ENCODE assay signal across 14 mouse cellular contexts in the genomic region with DNA sequence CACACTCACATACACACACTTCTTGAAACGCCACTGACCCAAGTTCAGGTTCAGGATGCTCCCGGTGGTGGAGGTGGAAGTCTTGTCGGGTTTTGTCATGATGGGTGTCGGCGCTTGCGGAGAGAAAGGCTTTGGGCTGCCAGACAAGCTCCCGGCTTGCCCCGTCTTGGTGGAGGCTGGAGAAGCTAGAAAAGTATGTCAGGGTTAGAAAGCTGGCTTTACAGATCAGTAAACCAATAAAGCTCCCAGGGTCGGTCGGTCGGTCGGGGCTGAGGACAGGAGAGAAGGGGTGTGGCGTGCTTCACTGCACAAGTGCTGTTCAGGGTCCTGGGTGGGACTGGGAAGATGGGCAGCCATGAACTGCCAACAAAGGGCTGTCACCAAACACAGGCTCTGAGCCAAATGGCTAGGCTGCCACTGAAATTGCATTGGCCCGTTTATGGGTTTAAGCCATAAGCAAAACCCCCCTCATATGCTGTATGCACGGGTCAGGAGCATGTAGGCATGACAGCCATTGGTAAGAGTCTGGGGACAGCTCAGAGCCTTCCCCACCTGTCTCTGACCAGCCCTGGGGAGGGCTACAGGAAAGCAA.
DNase-seq lines count a peak whose midpoint lies in the region; ATAC-seq lines count a peak whose summit lies in the region.
"Had no signal": no experiment of that assay in that cellular context is flagged by ENCODE, and none has a peak within 500 bp of the region (broad histone marks: within the 10 kb centered on the region; RNA-seq: fewer than 3 reads in every experiment).

No protein-coding gene starts in this region.

- no peak overlapping the region for H3K4me2 ChIP-seq in limb, embryonic 12.5 days
- H3K4me2 ChIP-seq in embryonic facial prominence, embryonic 14.5 days (ENCODE audit: low read depth, low read length), result no peak overlapping the region
- H3K4me2 ChIP-seq in stomach, embryonic 15.5 days, result no peak overlapping the region
- H3K4me2 ChIP-seq: liver, embryonic 12.5 days had no signal

- H3K9ac ChIP-seq in limb, embryonic 12.5 days (replicated peaks), result no peak overlapping the region
- H3K9ac ChIP-seq in embryonic facial prominence, embryonic 14.5 days (ENCODE audit: low read depth, low read length), result no peak overlapping the region
- H3K9ac ChIP-seq in stomach, embryonic 15.5 days, result no peak overlapping the region
- H3K9ac ChIP-seq: liver, embryonic 12.5 days had no signal

- H3K36me3 ChIP-seq in heart, embryonic 10.5 days, result peaks cover 95% of the 10 kb centered on the region
- H3K36me3 ChIP-seq in limb, embryonic 12.5 days, result peaks cover 97% of the 10 kb centered on the region
- H3K36me3 ChIP-seq in limb, embryonic 10.5 days, result peaks cover 98% of the 10 kb centered on the region
- peaks cover 85% of the 10 kb centered on the region for H3K36me3 ChIP-seq in embryonic facial prominence, embryonic 14.5 days (ENCODE audit: control insufficient read depth, insufficient read depth, low read length)
- H3K36me3 ChIP-seq in stomach, embryonic 15.5 days, result peaks cover 42% of the 10 kb centered on the region

- no peak for ATAC-seq in limb, embryonic 12.5 days (ENCODE audit: insufficient number of reproducible peaks, insufficient read depth, low FRiP score, low TSS enrichment, low read depth)
- ATAC-seq in embryonic facial prominence, embryonic 14.5 days (ENCODE audit: low read depth), result no peak
- no peak for ATAC-seq in stomach, embryonic 15.5 days (ENCODE audit: insufficient read depth, low FRiP score, low read depth)

- 76% methylated on average over 15 of the region's 15 CpGs for WGBS in heart, embryonic 10.5 days
- WGBS in limb, embryonic 12.5 days, result 84% methylated on average over 15 of the region's 15 CpGs
- WGBS in limb, embryonic 10.5 days, result 86% methylated on average over 15 of the region's 15 CpGs
- 76% methylated on average over 15 of the region's 15 CpGs for WGBS in embryonic facial prominence, embryonic 14.5 days
- WGBS in stomach, embryonic 15.5 days, result 74% methylated on average over 15 of the region's 15 CpGs

- no peak for DNase-seq in heart, embryonic 10.5 days (ENCODE audit: low spot score)
- DNase-seq in heart, adult 9 months (ENCODE audit: low spot score in 2 of 2), result no peak
- no peak for DNase-seq in limb, embryonic 10.5 days (ENCODE audit: low spot score)
- DNase-seq in embryonic facial prominence, embryonic 14.5 days (ENCODE audit: low spot score), result no peak
- DNase-seq in gastrocnemius, adult 18-20 months (ENCODE audit: low spot score), result no peak
- no peak for DNase-seq in layer of hippocampus, postnatal 25 days (ENCODE audit: extremely low spot score in 1 of 2, low spot score in 1 of 2)
- DNase-seq: adrenal gland, postnatal 25 days; heart, adult 18-20 months; kidney, adult 9 months; right cerebral cortex, postnatal 14 days; thymus, adult 18-20 months had no signal

- H3K4me1 ChIP-seq in heart, embryonic 10.5 days, result peaks cover 41% of the 10 kb centered on the region
- peaks cover 12% of the 10 kb centered on the region; the same call in 1 of the 2 replicates for H3K4me1 ChIP-seq in limb, embryonic 12.5 days (replicated peaks)
- H3K4me1 ChIP-seq in limb, embryonic 10.5 days, result peaks cover 6% of the 10 kb centered on the region
- H3K4me1 ChIP-seq in embryonic facial prominence, embryonic 14.5 days (ENCODE audit: control insufficient read depth, insufficient read depth, low read length), result no peaks in the 10 kb centered on the region
- peaks cover 4% of the 10 kb centered on the region; the same call in 1 of the 2 replicates for H3K4me1 ChIP-seq in stomach, embryonic 15.5 days
- H3K4me1 ChIP-seq: liver, embryonic 12.5 days had no signal

- H3K9me3 ChIP-seq in heart, embryonic 10.5 days, result no peaks in the 10 kb centered on the region
- no peaks in the 10 kb centered on the region for H3K9me3 ChIP-seq in limb, embryonic 12.5 days
- no peaks in the 10 kb centered on the region for H3K9me3 ChIP-seq in limb, embryonic 10.5 days (replicated peaks)
- H3K9me3 ChIP-seq in embryonic facial prominence, embryonic 14.5 days (ENCODE audit: control insufficient read depth, low read length), result no peaks in the 10 kb centered on the region
- no peaks in the 10 kb centered on the region for H3K9me3 ChIP-seq in stomach, embryonic 15.5 days
- H3K9me3 ChIP-seq: liver, embryonic 12.5 days had no signal

- H3K27me3 ChIP-seq in heart, embryonic 10.5 days (ENCODE audit: insufficient read depth, poor library complexity, severe bottlenecking), result no peaks in the 10 kb centered on the region
- no peaks in the 10 kb centered on the region for H3K27me3 ChIP-seq in limb, embryonic 12.5 days
- no peaks in the 10 kb centered on the region for H3K27me3 ChIP-seq in limb, embryonic 10.5 days (ENCODE audit: low read depth, poor library complexity, severe bottlenecking)
- H3K27me3 ChIP-seq in embryonic facial prominence, embryonic 14.5 days (replicated peaks; ENCODE audit: control insufficient read depth, insufficient read depth, low read length), result no peaks in the 10 kb centered on the region
- no peaks in the 10 kb centered on the region for H3K27me3 ChIP-seq in stomach, embryonic 15.5 days (replicated peaks)
- H3K27me3 ChIP-seq: liver, embryonic 12.5 days had no signal

- H3K4me3 ChIP-seq in heart, embryonic 10.5 days, result no peak overlapping the region
- H3K4me3 ChIP-seq in limb, embryonic 12.5 days (replicated peaks), result no peak overlapping the region
- no peak overlapping the region for H3K4me3 ChIP-seq in limb, embryonic 10.5 days
- no peak overlapping the region for H3K4me3 ChIP-seq in embryonic facial prominence, embryonic 14.5 days (ENCODE audit: low read depth, low read length)
- no peak overlapping the region for H3K4me3 ChIP-seq in stomach, embryonic 15.5 days (replicated peaks)
- H3K4me3 ChIP-seq: liver, embryonic 12.5 days had no signal

- H3K27ac ChIP-seq in heart, embryonic 10.5 days, result peak overlapping the region; percentile 54; the same call in 1 of the 2 replicates
- H3K27ac ChIP-seq in limb, embryonic 12.5 days, result peak overlapping the region; percentile 3; the same call in 1 of the 2 replicates
- H3K27ac ChIP-seq in limb, embryonic 10.5 days, result no peak overlapping the region
- H3K27ac ChIP-seq in embryonic facial prominence, embryonic 14.5 days (replicated peaks; ENCODE audit: low read depth, low read length), result peak overlapping the region; percentile 39
- H3K27ac ChIP-seq in stomach, embryonic 15.5 days, result peak overlapping the region; percentile 52; the same call in 1 of the 2 replicates
- H3K27ac ChIP-seq: liver, embryonic 12.5 days had no signal
